Mouse (Mus musculus) liver, embryonic 14.5 days (tissue): ENCODE data around the gene Wdr25.

Experiments
- CTCF ChIP-seq: IDR thresholded peaks from 2 replicates; pipeline ENCODE4 v1.5.1; 2016; ENCODE audit warnings: antibody characterized with exemption, low read depth, control low read depth
- EP300 ChIP-seq: IDR thresholded peaks from 2 replicates; pipeline ENCODE4 v1.6.1; 2016; ENCODE audit warnings: antibody characterized with exemption, low read depth

DNA sequence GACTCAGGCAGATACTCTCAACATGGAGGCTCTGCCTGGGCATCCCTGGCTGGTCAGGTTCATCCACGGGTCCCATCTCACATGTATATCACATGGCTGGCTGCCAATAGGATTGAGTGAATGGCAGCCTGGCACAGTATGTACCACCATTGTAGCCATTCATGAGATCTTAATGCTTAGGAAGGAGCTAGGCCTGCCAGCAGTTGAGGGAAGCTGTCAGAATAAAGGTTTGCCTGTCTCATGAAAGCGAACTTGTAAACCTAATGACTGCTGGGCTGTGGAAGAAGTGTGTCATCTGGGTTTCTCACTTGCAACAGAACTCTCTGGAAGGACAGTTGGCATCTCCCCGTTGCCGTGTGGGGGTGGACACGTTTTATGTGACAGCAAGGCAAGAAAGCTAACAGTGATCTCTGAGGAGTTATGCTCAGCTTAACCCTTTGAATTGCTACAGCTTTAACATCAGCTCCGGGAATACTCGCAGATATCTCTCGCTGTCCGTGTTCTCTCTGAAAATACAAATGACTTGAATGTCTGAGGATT, 59.6 kb downstream of the Wdr25 start:
- no peak for TF ChIP-seq CTCF
- TF ChIP-seq EP300, result no peak
